Mouse (Mus musculus) MEL (cell line): ENCODE measurements around the gene Rpp21. TPM values are rescaled to one million over a fixed set of nuclear protein-coding genes. Genes with fewer than 3 reads are reported as not detected.
A peak's percentile ranks its signal among the peaks of the same experiment; 100 is the strongest.

Experiments used
- DNase-seq: peaks from one replicate; pipeline ENCODE4 v3.0.0; 2011; ENCODE audit warnings: low read depth, low spot score
- H3K27ac ChIP-seq: 2 replicates; pipeline ENCODE4 v1.5.1; 2012; ENCODE audit warnings: low read depth, mild to moderate bottlenecking, control low read depth, low read length, moderate library complexity; ENCODE audit not compliant: control insufficient read depth
- H3K27me3 ChIP-seq, 2 experiments: fragments of 150-350 bp in 1 of 2; sonication (generic) in 1 of 2; 2 replicates each; pipeline ENCODE4 v1.6.1; 2012; ENCODE audit warnings: low read length in 2 of 2, mild to moderate bottlenecking in 2 of 2, improper control_type of control experiment in 1 of 2, moderate library complexity in 1 of 2; ENCODE audit not compliant: insufficient read depth in 2 of 2, control insufficient read depth in 1 of 2
- H3K36me3 ChIP-seq, 2 experiments: 2 replicates each; pipeline ENCODE4 v1.6.1; 2012 to 2014; ENCODE audit warnings: low read length in 2 of 2, improper control_type of control experiment in 1 of 2, inconsistent platforms in 1 of 2, mild to moderate bottlenecking in 1 of 2; ENCODE audit not compliant: insufficient read depth in 2 of 2, control insufficient read depth in 1 of 2
- H3K4me1 ChIP-seq, 2 experiments: fragments of 150-350 bp in 1 of 2; sonication (generic) in 1 of 2; 2 replicates each; pipeline ENCODE4 v1.6.1; 2012; ENCODE audit warnings: low read length in 2 of 2, improper control_type of control experiment in 1 of 2, mild to moderate bottlenecking in 1 of 2; ENCODE audit not compliant: insufficient read depth in 2 of 2, control insufficient read depth in 1 of 2
- H3K4me3 ChIP-seq, 2 experiments: fragments of 150-350 bp in 1 of 2; sonication (generic) in 1 of 2; 2 replicates each; pipeline ENCODE4 v1.5.1; 2012; ENCODE audit warnings: low read depth in 2 of 2, low read length in 2 of 2, mild to moderate bottlenecking in 2 of 2, moderate library complexity in 2 of 2, control low read depth in 1 of 2, improper control_type of control experiment in 1 of 2; ENCODE audit not compliant: control insufficient read depth in 1 of 2, insufficient read depth in 1 of 2
- H3K79me2 ChIP-seq: 2 replicates; pipeline ENCODE4 v1.6.1; 2012; ENCODE audit warnings: mild to moderate bottlenecking, low read length, moderate library complexity; ENCODE audit not compliant: control insufficient read depth, poor library complexity, insufficient read depth
- H3K9ac ChIP-seq: 2 replicates; pipeline ENCODE4 v1.6.1; 2012; ENCODE audit warnings: low read depth, mild to moderate bottlenecking, control low read depth, low read length, moderate library complexity; ENCODE audit not compliant: control insufficient read depth, poor library complexity, severe bottlenecking
- H3K9me3 ChIP-seq: fragments of 150-350 bp; sonication (generic); replicated peaks from 2 replicates; pipeline ENCODE4 v1.6.1; 2012; ENCODE audit warnings: mild to moderate bottlenecking, low read length, improper control_type of control experiment, moderate library complexity; ENCODE audit not compliant: insufficient read depth
- BHLHE40 ChIP-seq: IDR thresholded peaks from 2 replicates; pipeline ENCODE4 v1.6.1; 2012; ENCODE audit warnings: low read depth, mild to moderate bottlenecking, inconsistent platforms, low read length, improper control_type of control experiment, borderline replicate concordance
- CTCF ChIP-seq, 3 experiments: IDR thresholded peaks in 2 of 3; conservative IDR thresholded peaks in 1 of 3; 2 replicates each; pipeline ENCODE4 v1.5.1; 2011 to 2012; ENCODE audit warnings: low read length in 3 of 3, low read depth in 2 of 3, mild to moderate bottlenecking in 2 of 3, improper control_type of control experiment in 1 of 3, inconsistent platforms in 1 of 3, mixed read lengths in 1 of 3, moderate library complexity in 1 of 3; ENCODE audit not compliant: control insufficient read depth in 1 of 3, insufficient read depth in 1 of 3, poor library complexity in 1 of 3, severe bottlenecking in 1 of 3
- ELF1 ChIP-seq: IDR thresholded peaks from 2 replicates; pipeline ENCODE4 v1.6.1; 2014; ENCODE audit warnings: low read depth, mild to moderate bottlenecking, inconsistent platforms, low read length, improper control_type of control experiment, moderate library complexity
- GABPA ChIP-seq: IDR thresholded peaks from 2 replicates; pipeline ENCODE4 v1.6.1; 2012; ENCODE audit warnings: low read depth, mild to moderate bottlenecking, inconsistent platforms, low read length, improper control_type of control experiment, moderate library complexity
- KAT2A ChIP-seq: conservative IDR thresholded peaks from 2 replicates; pipeline ENCODE4 v1.6.1; 2012; ENCODE audit warnings: low read depth, low read length, improper control_type of control experiment, inconsistent platforms
- MAFK ChIP-seq: IDR thresholded peaks from 2 replicates; pipeline ENCODE4 v1.6.1; 2011; ENCODE audit warnings: low read depth, mild to moderate bottlenecking, low read length, improper control_type of control experiment, borderline replicate concordance
- MAX ChIP-seq: IDR thresholded peaks from 2 replicates; pipeline ENCODE4 v1.6.1; 2011; ENCODE audit warnings: low read length, improper control_type of control experiment
- MEF2A ChIP-seq: IDR thresholded peaks from 2 replicates; pipeline ENCODE4 v1.6.1; 2014; ENCODE audit warnings: low read depth, mild to moderate bottlenecking, inconsistent platforms, low read length, improper control_type of control experiment; ENCODE audit not compliant: poor library complexity, insufficient replicate concordance, severe bottlenecking; ENCODE audit errors: extremely low read depth
- MXI1 ChIP-seq: IDR thresholded peaks from 2 replicates; pipeline ENCODE4 v1.6.1; 2011; ENCODE audit warnings: mild to moderate bottlenecking, low read depth, low read length, improper control_type of control experiment
- MYC ChIP-seq: IDR thresholded peaks from 2 replicates; pipeline ENCODE4 v1.6.1; 2011; ENCODE audit warnings: low read depth, mild to moderate bottlenecking, low read length, improper control_type of control experiment, moderate library complexity
- POLR2AphosphoS5 ChIP-seq: IDR thresholded peaks from 2 replicates; pipeline ENCODE4 v1.6.1; 2012; ENCODE audit warnings: low read depth, borderline replicate concordance, mild to moderate bottlenecking, inconsistent platforms, low read length, moderate library complexity, mixed read lengths
- TBP ChIP-seq: IDR thresholded peaks from 2 replicates; pipeline ENCODE4 v1.8.0; 2011; ENCODE audit warnings: low read depth, low read length, improper control_type of control experiment
- UBTF ChIP-seq: IDR thresholded peaks from 2 replicates; pipeline ENCODE4 v1.6.1; 2012; ENCODE audit warnings: low read depth, mild to moderate bottlenecking, inconsistent platforms, low read length, improper control_type of control experiment, moderate library complexity, borderline replicate concordance; ENCODE audit not compliant: insufficient read depth
- ZKSCAN1 ChIP-seq: IDR thresholded peaks from 2 replicates; pipeline ENCODE4 v1.6.1; 2012; ENCODE audit warnings: low read depth, mild to moderate bottlenecking, inconsistent platforms, low read length, improper control_type of control experiment, moderate library complexity
- ZMIZ1 ChIP-seq: IDR thresholded peaks from 2 replicates; pipeline ENCODE4 v1.6.1; 2012; ENCODE audit warnings: low read depth, mild to moderate bottlenecking, inconsistent platforms, low read length, improper control_type of control experiment, moderate library complexity
- ZNF384 ChIP-seq: IDR thresholded peaks from 2 replicates; pipeline ENCODE4 v1.6.1; 2012; ENCODE audit warnings: low read depth, mild to moderate bottlenecking, inconsistent platforms, low read length, improper control_type of control experiment
- polyA plus RNA-seq, 2 experiments: library from polyadenylated mRNA; stranded (reverse) in 1 of 2; unstranded in 1 of 2; fragments of >175 nt in 1 of 2; fragments of >200 nt in 1 of 2; gene quantifications; 2 replicates each; pipeline versions ENCODE4 v1.2.1 to v1.2.4; 2012; ENCODE audit warnings: low replicate concordance in 2 of 2, low read depth in 1 of 2; ENCODE audit not compliant: insufficient read length in 2 of 2, insufficient read depth in 1 of 2, missing spikeins in 1 of 2
- total RNA-seq: library from RNA; depleted of rRNA; stranded (reverse); fragments of 300-350 nt; gene quantifications from 2 replicates; pipeline ENCODE4 v1.2.3, GENCODE M21; 2012

Rpp21 gene
- total and polyA plus RNA-seq, 3 experiments, result 63.8 to 116 TPM; not detected in 1

- TF ChIP-seq CTCF (IDR thresholded peaks at IDR 0.05 in 2 of 3, conservative IDR thresholded peaks at IDR 0.05 in 1 of 3; ENCODE audit: control insufficient read depth in 1 of 3, insufficient read depth in 1 of 3, low read depth in 2 of 3, low read length in 3 of 3, poor library complexity in 1 of 3, severe bottlenecking in 1 of 3) (peak; percentile 9 to 34 (median 15); a peak in 3 of 6 replicates), TBP (no peak), UBTF (no peak)
- TF ChIP-seq, all 39 proteins: peak for 1
- Histone ChIP-seq H3K27me3 (peaks cover 3 to 16% of the 10 kb centered on the region in 2 experiments), H3K79me2 (no peaks in the 10 kb centered on the region), H3K27ac (no peak overlapping the region), H3K9ac (no peak overlapping the region), H3K4me1 (no peaks in the 10 kb centered on the region), H3K36me3 (no peaks in the 10 kb centered on the region), H3K4me3 (no peak overlapping the region), H3K9me3 (no peaks in the 10 kb centered on the region)
- DNase-seq, result no peak
Measured at GRCm38 (mm10) chr17:36226921-36227320, 30.9 kb downstream of the Rpp21 start.

DNA sequence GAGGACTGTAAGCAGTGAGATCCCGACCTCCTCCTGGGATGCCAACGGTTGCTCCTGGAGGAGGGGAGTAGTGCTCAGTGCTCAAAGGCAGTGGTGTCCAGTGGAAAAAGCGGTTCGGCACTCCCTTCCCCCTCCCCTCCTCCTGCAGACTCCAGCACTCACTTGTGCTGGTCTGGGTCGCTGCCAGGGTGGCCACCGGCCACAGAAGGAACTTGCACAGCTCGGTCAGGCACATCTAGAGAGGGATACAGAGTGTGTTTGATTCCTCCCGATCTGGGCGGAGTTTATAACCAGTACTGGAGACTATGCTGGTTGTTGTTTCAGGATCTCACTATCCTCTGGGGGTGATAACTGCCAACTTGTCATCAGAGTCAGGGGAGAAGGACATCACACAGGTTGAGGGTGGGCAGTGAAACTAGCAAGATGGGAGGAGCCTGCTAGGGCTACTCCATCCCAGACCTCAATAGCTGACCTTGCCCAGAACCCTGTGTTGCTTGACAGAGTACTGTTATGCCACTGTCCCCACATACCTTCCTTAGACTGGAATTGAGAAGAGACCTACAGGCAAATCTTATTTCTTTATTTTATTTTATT, 32.5 kb downstream of the Rpp21 start:
- no peaks in the 10 kb centered on the region for H3K36me3 ChIP-seq
- peaks cover 11 to 20% of the 10 kb centered on the region in 2 experiments for H3K27me3 ChIP-seq
- no peak for TF ChIP-seq GABPA
- TF ChIP-seq MAFK, result no peak
- TF ChIP-seq UBTF, result no peak
- TF ChIP-seq KAT2A, result no peak
- no peak for TF ChIP-seq MXI1
- TF ChIP-seq CTCF (IDR thresholded peaks at IDR 0.05 in 2 of 3, conservative IDR thresholded peaks at IDR 0.05 in 1 of 3; ENCODE audit: control insufficient read depth in 1 of 3, insufficient read depth in 1 of 3, low read depth in 2 of 3, low read length in 3 of 3, poor library complexity in 1 of 3, severe bottlenecking in 1 of 3), result no peak
- no peak for TF ChIP-seq ZNF384
- TF ChIP-seq ZKSCAN1, result no peak
- TF ChIP-seq MEF2A, result no peak
- no peak for TF ChIP-seq BHLHE40
- no peak for TF ChIP-seq TBP
- TF ChIP-seq ZMIZ1, result no peak
- TF ChIP-seq POLR2AphosphoS5, result no peak
- TF ChIP-seq MYC, result no peak
- TF ChIP-seq MAX, result no peak
- no peak for TF ChIP-seq ELF1
- no peak for DNase-seq
- no peaks in the 10 kb centered on the region for H3K4me1 ChIP-seq
- no peaks in the 10 kb centered on the region for H3K79me2 ChIP-seq
- no peak overlapping the region for H3K27ac ChIP-seq
- no peak overlapping the region for H3K9ac ChIP-seq
- H3K9me3 ChIP-seq, result no peaks in the 10 kb centered on the region
- H3K4me3 ChIP-seq, result no peak overlapping the region
